Comparison of ENCODE assay signal across 8 mouse cellular contexts in the genomic region with DNA sequence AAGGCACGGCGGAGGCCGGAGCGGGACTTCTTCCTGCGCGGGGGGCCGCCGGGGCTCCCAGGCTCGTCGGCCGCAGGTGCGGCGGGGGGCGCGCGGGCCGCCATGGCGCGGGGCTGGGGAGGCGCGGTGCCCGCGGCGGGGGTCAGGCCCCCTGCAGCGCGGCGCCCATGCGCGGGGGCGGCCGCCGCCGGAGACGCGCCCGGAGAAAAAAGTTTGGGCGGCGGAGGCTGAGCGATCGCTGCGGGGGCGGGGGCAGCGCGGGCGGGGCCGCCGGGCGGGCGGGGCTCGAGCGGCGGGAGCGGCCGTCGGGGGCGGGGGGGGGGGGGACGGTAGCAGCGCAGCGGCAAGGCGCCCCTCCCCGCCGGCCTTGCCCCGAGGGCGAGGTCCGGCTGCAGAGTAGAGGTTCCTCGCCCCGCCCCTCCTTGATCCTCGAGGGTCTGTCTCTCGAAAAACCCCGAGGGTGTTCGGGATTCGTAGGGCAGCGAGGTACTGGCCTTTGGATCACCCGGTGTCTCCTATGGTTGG. TPM values are rescaled to one million over a fixed set of nuclear protein-coding genes. Genes with fewer than 3 reads are reported as not detected.
A peak's percentile ranks its signal among the peaks of the same experiment; 100 is the strongest.
DNase-seq lines count a peak whose midpoint lies in the region; ATAC-seq lines count a peak whose summit lies in the region.

No protein-coding gene starts in this region.

- H3K36me3 ChIP-seq in heart, embryonic 11.5 days (ENCODE audit: control insufficient read depth, insufficient read depth, low read length): no peaks in the 10 kb centered on the region
- H3K36me3 ChIP-seq in hindbrain, embryonic 13.5 days: no peaks in the 10 kb centered on the region
- no peaks in the 10 kb centered on the region for H3K36me3 ChIP-seq in liver, embryonic 16.5 days (ENCODE audit: control insufficient read depth, insufficient read depth)

- under 1% methylated on average over 41 of the region's 74 CpGs for WGBS in heart, embryonic 11.5 days (ENCODE audit: insufficient replicate concordance)
- WGBS in hindbrain, embryonic 13.5 days: under 1% methylated on average over 44 of the region's 74 CpGs
- WGBS in liver, embryonic 16.5 days (ENCODE audit: insufficient replicate concordance): 3% methylated on average over 24 of the region's 74 CpGs

- H3K9me3 ChIP-seq in heart, embryonic 11.5 days (replicated peaks; ENCODE audit: control insufficient read depth, low read length): no peaks in the 10 kb centered on the region
- no peaks in the 10 kb centered on the region for H3K9me3 ChIP-seq in hindbrain, embryonic 13.5 days
- no peaks in the 10 kb centered on the region for H3K9me3 ChIP-seq in liver, embryonic 16.5 days (replicated peaks; ENCODE audit: control insufficient read depth, low read length)

- peak overlapping the region; percentile 99 for H3K4me2 ChIP-seq in heart, embryonic 11.5 days
- peak overlapping the region; percentile 92 for H3K4me2 ChIP-seq in hindbrain, embryonic 13.5 days
- peak overlapping the region; percentile 90 for H3K4me2 ChIP-seq in liver, embryonic 16.5 days (ENCODE audit: low read depth, low read length)

- peaks cover 82% of the 10 kb centered on the region for H3K27me3 ChIP-seq in heart, embryonic 11.5 days (ENCODE audit: control insufficient read depth, insufficient read depth, low read length)
- H3K27me3 ChIP-seq in hindbrain, embryonic 13.5 days: peaks cover 87% of the 10 kb centered on the region
- H3K27me3 ChIP-seq in liver, embryonic 16.5 days (ENCODE audit: control insufficient read depth, insufficient read depth, low read depth, low read length): peaks cover 50% of the 10 kb centered on the region

- no peak overlapping the region for H3K27ac ChIP-seq in heart, embryonic 11.5 days (ENCODE audit: low read depth, low read length)
- H3K27ac ChIP-seq in hindbrain, embryonic 13.5 days: no peak overlapping the region
- peak overlapping the region; percentile 56; the same call in 1 of the 2 replicates for H3K27ac ChIP-seq in liver, embryonic 16.5 days (ENCODE audit: low read length)

- peak overlapping the region; percentile 60 for H3K4me3 ChIP-seq in heart, embryonic 11.5 days (ENCODE audit: low read depth, low read length)
- peak overlapping the region; percentile 56 for H3K4me3 ChIP-seq in hindbrain, embryonic 13.5 days
- peak overlapping the region; percentile 70 for H3K4me3 ChIP-seq in liver, embryonic 16.5 days (ENCODE audit: low read depth, low read length)

- H3K4me1 ChIP-seq in heart, embryonic 11.5 days (ENCODE audit: control insufficient read depth, insufficient read depth, low read length): peaks cover 17% of the 10 kb centered on the region
- peaks cover 44% of the 10 kb centered on the region for H3K4me1 ChIP-seq in hindbrain, embryonic 13.5 days (replicated peaks)
- peaks cover 31% of the 10 kb centered on the region for H3K4me1 ChIP-seq in liver, embryonic 16.5 days (ENCODE audit: control insufficient read depth, low read depth, low read length)

- no peak for DNase-seq in heart, adult 9 months (ENCODE audit: low spot score in 2 of 2)
- DNase-seq in ZHBTc4 (ENCODE audit: low read depth, low spot score): peak; percentile 83
- peak; percentile 45 for DNase-seq in testis, postnatal 14 days (ENCODE audit: low spot score)
- DNase-seq in thymus, postnatal 25 days: no peak
- DNase-seq in cerebellum, adult 9-10 months: no peak

- H3K9ac ChIP-seq in heart, embryonic 11.5 days (ENCODE audit: low read depth, low read length): peak overlapping the region; percentile 66
- H3K9ac ChIP-seq in hindbrain, embryonic 13.5 days: peak overlapping the region; percentile 77
- peak overlapping the region; percentile 67 for H3K9ac ChIP-seq in liver, embryonic 16.5 days (ENCODE audit: low read depth, low read length)

- no peak for ATAC-seq in heart, embryonic 11.5 days (replicated peaks; ENCODE audit: insufficient number of reproducible peaks, low FRiP score, low TSS enrichment)
- ATAC-seq in hindbrain, embryonic 13.5 days (ENCODE audit: low FRiP score): no peak
- no peak; the same call in 1 of the 2 replicates for ATAC-seq in liver, embryonic 16.5 days (ENCODE audit: low read depth)

RNA-seq across cellular contexts. Expression of gene C77080, which starts 12.9 kb away (rescaled TPM):
- polyA plus RNA-seq in heart, embryonic 11.5 days (2014; fragmentation: Nextera tagmentation; extraction: Ambion mirVana): 0.76 and 1.5 TPM in 2 replicates
- 5.3 and 5.4 TPM in 2 replicates for polyA plus RNA-seq in hindbrain, embryonic 13.5 days (2015; fragmentation: Nextera tagmentation; extraction: Ambion mirVana)
- 0.85 and 0.97 TPM in 2 replicates for polyA plus RNA-seq in liver, embryonic 16.5 days (2015; fragmentation: Nextera tagmentation; extraction: Ambion mirVana)

RNA-seq across cellular contexts. Expression of gene Sync, which starts 39.1 kb away (rescaled TPM):
- polyA plus RNA-seq in heart, embryonic 11.5 days (2014; fragmentation: Nextera tagmentation; extraction: Ambion mirVana): 0.56 and 1.2 TPM in 2 replicates
- 1.1 and 1.4 TPM in 2 replicates for polyA plus RNA-seq in hindbrain, embryonic 13.5 days (2015; fragmentation: Nextera tagmentation; extraction: Ambion mirVana)
- polyA plus RNA-seq in liver, embryonic 16.5 days (2015; fragmentation: Nextera tagmentation; extraction: Ambion mirVana): 0.13 and 0.33 TPM in 2 replicates

RNA-seq across cellular contexts. Expression of gene Yars, which starts 58.7 kb away (rescaled TPM):
- 54.9 and 55.4 TPM in 2 replicates for polyA plus RNA-seq in heart, embryonic 11.5 days (2014; fragmentation: Nextera tagmentation; extraction: Ambion mirVana)
- 104 and 106 TPM in 2 replicates for polyA plus RNA-seq in hindbrain, embryonic 13.5 days (2015; fragmentation: Nextera tagmentation; extraction: Ambion mirVana)
- polyA plus RNA-seq in liver, embryonic 16.5 days (2015; fragmentation: Nextera tagmentation; extraction: Ambion mirVana): 56.4 and 61.8 TPM in 2 replicates

RNA-seq across cellular contexts. Expression of gene S100pbp, which starts 58.8 kb away (rescaled TPM):
- 18.6 and 18.7 TPM in 2 replicates for polyA plus RNA-seq in heart, embryonic 11.5 days (2014; fragmentation: Nextera tagmentation; extraction: Ambion mirVana)
- polyA plus RNA-seq in hindbrain, embryonic 13.5 days (2015; fragmentation: Nextera tagmentation; extraction: Ambion mirVana): 17.6 and 18.0 TPM in 2 replicates
- polyA plus RNA-seq in liver, embryonic 16.5 days (2015; fragmentation: Nextera tagmentation; extraction: Ambion mirVana): 6.1 and 6.3 TPM in 2 replicates

Comparison
In these comparisons a context has a peak if more than half of its experiments do, and no peak if none do; other contexts are left out.
1. DNase-seq: peak in ZHBTc4 (single experiment) and testis, postnatal 14 days (single experiment); none in heart, adult 9 months (0 of 2), thymus, postnatal 25 days (single experiment) and cerebellum, adult 9-10 months (single experiment).
2. Peak in every context shown above with its lines, with median percentiles within 50 percentile points of each other: H3K4me2 ChIP-seq, H3K4me3 ChIP-seq and H3K9ac ChIP-seq.